Mouse (Mus musculus) forebrain, embryonic 11.5 days (tissue): ENCODE results near the gene Kif26b. TPM values are rescaled to one million over a fixed set of nuclear protein-coding genes. Genes with fewer than 3 reads are reported as not detected.

Experiments
- polyA plus RNA-seq: library from polyadenylated mRNA; unstranded; fragments of >200 nt; fragmentation: Nextera tagmentation; extraction: Ambion mirVana; gene quantifications from 2 replicates; pipeline ENCODE4 v1.2.1, GENCODE M21; 2014

Gene Kif26b
- polyA plus RNA-seq, 1 experiment from 2014 or later = 8.1 TPM

Other genes starting within 250 kb of the Kif26b start
- 111 and 112 TPM in 2 replicates for gene Cox20, start 210.0 kb upstream of the Kif26b start, polyA plus RNA-seq
- 1,010 and 1,015 TPM in 2 replicates for gene Hnrnpu, start 191.3 kb upstream of the Kif26b start, polyA plus RNA-seq
- 8.3 and 9.5 TPM in 2 replicates for gene Efcab2, start 123.0 kb upstream of the Kif26b start, polyA plus RNA-seq